Mouse (Mus musculus): ENCODE results near the gene Ctsll3.

GRCm38 (mm10) chr13:60826052-60826451, 23.4 kb upstream of the Ctsll3 start:
- TF ChIP-seq GATA1 (IDR thresholded peaks at IDR 0.05; ENCODE audit: borderline replicate concordance, low read length) (no peak), FLI1 (IDR thresholded peaks at IDR 0.05; ENCODE audit: low read length) (no peak)

Data from megakaryocyte, embryonic 14.5 days (primary cell).